Mouse (Mus musculus): ENCODE measurements at regions not wholly inside any gene's neighbourhood (a gene's known extent, or its start where the extent isn't known, plus 50 kb on each side); places are given as distances from the start of the nearest gene placed in this dataset.

- TF ChIP-seq CTCF (conservative IDR thresholded peaks at IDR 0.05; ENCODE audit: low read length) (no peak), NANOG (IDR thresholded peaks at IDR 0.05; ENCODE audit: borderline replicate concordance, low read length) (no peak), POU5F1 (IDR thresholded peaks at IDR 0.05; ENCODE audit: borderline replicate concordance, low read length) (no peak)
- no peaks in the 10 kb centered on the region for H3K9me3 ChIP-seq (ENCODE audit: low read length)
- H3K4me3 ChIP-seq (replicated peaks; ENCODE audit: low read length), result no peak overlapping the region
- no peaks in the 10 kb centered on the region for H3K36me3 ChIP-seq (ENCODE audit: insufficient read depth, low read length)
- H3K27me3 ChIP-seq (ENCODE audit: insufficient read depth, low read length), result no peaks in the 10 kb centered on the region
- H3K4me1 ChIP-seq (replicated peaks; ENCODE audit: low read depth, low read length), result no peaks in the 10 kb centered on the region
Measured at GRCm38 (mm10) chr3:133650025-133650424, 105.1 kb upstream of the Tet2 start.

GRCm38 (mm10) chr3:133651996-133652395, 107.1 kb upstream of the Tet2 start:
- TF ChIP-seq NANOG (IDR thresholded peaks at IDR 0.05; ENCODE audit: borderline replicate concordance, low read length) (no peak), POU5F1 (IDR thresholded peaks at IDR 0.05; ENCODE audit: borderline replicate concordance, low read length) (no peak), CTCF (conservative IDR thresholded peaks at IDR 0.05; ENCODE audit: low read length) (no peak)
- Histone ChIP-seq H3K9me3 (ENCODE audit: low read length) (no peaks in the 10 kb centered on the region), H3K4me3 (replicated peaks; ENCODE audit: low read length) (no peak overlapping the region), H3K36me3 (ENCODE audit: insufficient read depth, low read length) (no peaks in the 10 kb centered on the region), H3K27me3 (ENCODE audit: insufficient read depth, low read length) (no peaks in the 10 kb centered on the region), H3K4me1 (replicated peaks; ENCODE audit: low read depth, low read length) (no peaks in the 10 kb centered on the region)

DNA sequence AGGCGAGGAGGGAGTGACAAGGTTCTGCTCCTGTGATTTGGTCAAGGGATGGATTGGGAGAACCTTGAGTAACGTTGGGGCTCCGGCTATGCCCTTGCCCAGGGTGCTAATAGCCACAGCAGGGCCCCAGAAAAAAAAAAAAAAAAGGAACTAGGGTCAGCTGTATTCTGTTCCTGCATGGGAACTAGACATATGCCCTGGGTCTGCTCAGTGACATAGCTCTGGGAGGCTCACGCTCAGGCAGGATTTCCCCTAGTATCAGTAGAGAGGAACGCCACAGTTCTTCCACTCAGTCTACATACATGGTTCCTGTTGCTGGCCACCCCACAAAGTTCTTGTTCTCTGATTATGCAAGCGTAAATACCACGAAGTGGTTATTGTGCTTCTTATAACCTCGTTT, 114.8 kb upstream of the Tet2 start:
- TF ChIP-seq NANOG (IDR thresholded peaks at IDR 0.05; ENCODE audit: borderline replicate concordance, low read length), result no peak
- TF ChIP-seq CTCF (conservative IDR thresholded peaks at IDR 0.05; ENCODE audit: low read length), result no peak
- no peak for TF ChIP-seq POU5F1 (IDR thresholded peaks at IDR 0.05; ENCODE audit: borderline replicate concordance, low read length)
- Histone ChIP-seq H3K4me1 (replicated peaks; ENCODE audit: low read depth, low read length) (no peaks in the 10 kb centered on the region), H3K9me3 (ENCODE audit: low read length) (no peaks in the 10 kb centered on the region), H3K36me3 (ENCODE audit: insufficient read depth, low read length) (no peaks in the 10 kb centered on the region), H3K4me3 (replicated peaks; ENCODE audit: low read length) (no peak overlapping the region), H3K27me3 (ENCODE audit: insufficient read depth, low read length) (no peaks in the 10 kb centered on the region)

GRCm38 (mm10) chr3:133661303-133661702, 116.4 kb upstream of the Tet2 start:
- Histone ChIP-seq H3K36me3 (ENCODE audit: insufficient read depth, low read length) (no peaks in the 10 kb centered on the region), H3K9me3 (ENCODE audit: low read length) (no peaks in the 10 kb centered on the region), H3K4me3 (replicated peaks; ENCODE audit: low read length) (no peak overlapping the region), H3K27me3 (ENCODE audit: insufficient read depth, low read length) (no peaks in the 10 kb centered on the region), H3K4me1 (replicated peaks; ENCODE audit: low read depth, low read length) (no peaks in the 10 kb centered on the region)
- no peak for TF ChIP-seq CTCF (conservative IDR thresholded peaks at IDR 0.05; ENCODE audit: low read length)
- TF ChIP-seq POU5F1 (IDR thresholded peaks at IDR 0.05; ENCODE audit: borderline replicate concordance, low read length), result no peak
- TF ChIP-seq NANOG (IDR thresholded peaks at IDR 0.05; ENCODE audit: borderline replicate concordance, low read length), result no peak

GRCm38 (mm10) chr3:133664914-133665313, 120.0 kb upstream of the Tet2 start:
- Histone ChIP-seq H3K36me3 (ENCODE audit: insufficient read depth, low read length) (no peaks in the 10 kb centered on the region), H3K9me3 (ENCODE audit: low read length) (no peaks in the 10 kb centered on the region), H3K4me1 (replicated peaks; ENCODE audit: low read depth, low read length) (no peaks in the 10 kb centered on the region), H3K4me3 (replicated peaks; ENCODE audit: low read length) (no peak overlapping the region), H3K27me3 (ENCODE audit: insufficient read depth, low read length) (no peaks in the 10 kb centered on the region)
- TF ChIP-seq POU5F1 (IDR thresholded peaks at IDR 0.05; ENCODE audit: borderline replicate concordance, low read length) (no peak), CTCF (conservative IDR thresholded peaks at IDR 0.05; ENCODE audit: low read length) (no peak), NANOG (IDR thresholded peaks at IDR 0.05; ENCODE audit: borderline replicate concordance, low read length) (no peak)

DNA sequence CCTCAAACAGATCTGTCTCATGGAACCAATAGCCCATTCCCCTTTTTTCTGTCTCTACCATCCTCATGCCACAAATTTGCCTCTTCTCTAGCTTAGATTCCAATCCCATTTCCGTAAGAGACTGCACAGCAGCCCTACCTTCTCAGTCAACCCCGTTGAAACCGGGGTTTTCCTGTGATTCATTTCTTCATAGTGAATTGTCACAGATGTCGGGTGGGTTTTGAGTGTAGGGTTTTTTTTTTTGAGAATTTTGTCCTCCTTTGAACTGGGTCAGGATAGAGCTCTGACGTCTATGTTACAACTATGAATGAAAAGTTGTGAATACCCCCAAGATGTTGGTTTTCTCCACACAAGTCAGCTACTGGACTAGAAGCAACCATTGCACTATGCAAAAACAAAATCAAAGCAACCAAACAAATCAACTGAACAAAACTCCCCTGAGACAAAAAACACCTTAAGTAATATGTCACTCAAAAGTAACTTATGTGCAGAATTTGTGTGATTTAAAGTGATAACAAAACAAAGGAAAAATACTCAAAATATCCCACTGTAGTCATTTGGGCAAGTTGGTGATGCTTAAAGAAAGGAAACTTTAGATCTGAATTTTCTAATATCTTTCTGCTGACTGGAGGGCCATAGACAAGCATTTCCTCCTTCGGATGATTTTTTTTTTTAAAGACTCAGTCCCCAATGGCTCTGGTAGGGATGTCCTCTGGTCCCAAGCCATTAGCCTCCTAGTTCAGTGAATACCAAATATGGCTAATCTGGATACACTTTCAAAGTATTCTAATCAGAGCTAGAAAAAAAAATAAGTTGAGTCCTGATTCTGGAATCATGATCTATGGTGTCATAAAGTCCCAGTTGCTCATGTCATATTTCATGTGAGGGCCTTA, 120.7 kb upstream of the Tet2 start:
- no peak for TF ChIP-seq POU5F1 (IDR thresholded peaks at IDR 0.05; ENCODE audit: borderline replicate concordance, low read length)
- Histone ChIP-seq H3K4me1 (replicated peaks; ENCODE audit: low read depth, low read length) (no peaks in the 10 kb centered on the region), H3K36me3 (ENCODE audit: insufficient read depth, low read length) (no peaks in the 10 kb centered on the region), H3K9me3 (ENCODE audit: low read length) (no peaks in the 10 kb centered on the region), H3K27me3 (ENCODE audit: insufficient read depth, low read length) (no peaks in the 10 kb centered on the region), H3K4me3 (replicated peaks; ENCODE audit: low read length) (no peak overlapping the region)

DNA sequence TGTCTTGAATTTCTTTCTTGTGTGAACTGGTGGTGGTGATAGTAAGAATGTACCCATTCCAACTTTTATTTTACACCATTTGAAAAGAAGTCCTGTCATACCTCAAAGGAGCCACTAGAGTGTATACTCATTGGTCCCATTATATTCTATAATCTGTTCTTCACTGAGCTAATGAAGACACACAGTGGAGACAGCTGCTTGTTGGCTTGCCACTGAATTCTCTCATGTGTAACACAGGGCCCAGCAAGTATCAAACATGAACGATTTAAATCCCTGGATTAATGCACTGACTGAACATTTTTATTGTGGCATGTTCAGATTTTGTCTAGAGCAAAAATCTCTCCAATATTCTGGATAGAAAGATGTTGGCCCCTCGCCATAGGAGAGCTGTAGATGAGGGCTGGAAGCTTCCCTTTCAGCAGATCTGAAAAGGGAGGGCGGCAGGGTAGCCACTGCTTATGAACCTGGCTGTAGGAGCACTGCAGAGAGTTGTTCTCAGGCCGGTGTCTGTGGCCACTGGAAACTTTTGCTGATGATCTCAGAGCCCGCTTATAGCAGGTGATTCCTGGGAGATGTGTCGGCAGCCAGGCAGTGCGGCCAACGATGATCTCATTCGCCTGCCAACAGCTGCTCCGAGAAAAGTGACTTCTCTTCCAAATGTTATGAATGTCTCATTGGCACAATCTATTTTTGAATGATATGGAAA, 128.0 kb upstream of the Tet2 start:
- Histone ChIP-seq H3K4me3 (replicated peaks; ENCODE audit: low read length) (no peak overlapping the region), H3K36me3 (ENCODE audit: insufficient read depth, low read length) (no peaks in the 10 kb centered on the region), H3K4me1 (replicated peaks; ENCODE audit: low read depth, low read length) (no peaks in the 10 kb centered on the region), H3K9me3 (ENCODE audit: low read length) (no peaks in the 10 kb centered on the region), H3K27me3 (ENCODE audit: insufficient read depth, low read length) (no peaks in the 10 kb centered on the region)
- TF ChIP-seq CTCF (conservative IDR thresholded peaks at IDR 0.05; ENCODE audit: low read length), result 0 out of 2 replicates have a peak, but pooled peaks have one; percentile 9
- TF ChIP-seq NANOG (IDR thresholded peaks at IDR 0.05; ENCODE audit: borderline replicate concordance, low read length), result no peak

- TF ChIP-seq NANOG (IDR thresholded peaks at IDR 0.05; ENCODE audit: borderline replicate concordance, low read length) (no peak), POU5F1 (IDR thresholded peaks at IDR 0.05; ENCODE audit: borderline replicate concordance, low read length) (no peak), CTCF (conservative IDR thresholded peaks at IDR 0.05; ENCODE audit: low read length) (no peak)
- no peaks in the 10 kb centered on the region for H3K36me3 ChIP-seq (ENCODE audit: insufficient read depth, low read length)
- no peaks in the 10 kb centered on the region for H3K4me1 ChIP-seq (replicated peaks; ENCODE audit: low read depth, low read length)
- H3K9me3 ChIP-seq (ENCODE audit: low read length), result no peaks in the 10 kb centered on the region
- no peaks in the 10 kb centered on the region for H3K27me3 ChIP-seq (ENCODE audit: insufficient read depth, low read length)
- H3K4me3 ChIP-seq (replicated peaks; ENCODE audit: low read length), result no peak overlapping the region
Measured at GRCm38 (mm10) chr3:133677892-133678291, 133.0 kb upstream of the Tet2 start.

Data from E14TG2a.4 (cell line).